Mouse (Mus musculus) cortical plate, adult 2 months (tissue): ENCODE results near the gene Gm9922. TPM values are rescaled to one million over a fixed set of nuclear protein-coding genes. Genes with fewer than 3 reads are reported as not detected.

Experiments
- H3K27ac ChIP-seq: fragments of 200-500 bp; 2 replicates; pipeline ENCODE4 v1.5.1; 2012; ENCODE audit warnings: low read length, control low read depth, inconsistent platforms; ENCODE audit not compliant: insufficient read depth
- H3K4me1 ChIP-seq: fragments of 200-500 bp; 2 replicates; pipeline ENCODE4 v1.6.1; 2011; ENCODE audit warnings: low read length; ENCODE audit not compliant: control insufficient read depth, insufficient read depth
- H3K4me3 ChIP-seq: fragments of 200-500 bp; 2 replicates; pipeline ENCODE4 v1.5.1; 2011; ENCODE audit warnings: mild to moderate bottlenecking, low read length, control low read depth; ENCODE audit not compliant: insufficient read depth
- CTCF ChIP-seq: fragments of 200-500 bp; IDR thresholded peaks from 2 replicates; pipeline ENCODE4 v1.5.1; 2011; ENCODE audit warnings: mild to moderate bottlenecking, control low read depth, low read length; ENCODE audit not compliant: insufficient read depth; ENCODE audit errors: extremely low read depth
- POLR2A ChIP-seq: fragments of 200-500 bp; IDR thresholded peaks from 2 replicates; pipeline ENCODE4 v1.6.1; 2011; ENCODE audit warnings: mild to moderate bottlenecking, low read length, control low read depth; ENCODE audit not compliant: insufficient read depth; ENCODE audit errors: extremely low read depth
- polyA plus RNA-seq: library from polyadenylated mRNA; depleted of rRNA; stranded (reverse); fragments of >200 nt; gene quantifications from 2 replicates; pipeline ENCODE4 v1.2.3, GENCODE M21; 2012

Gm9922 gene
- polyA plus RNA-seq, 1 experiment: 0.35 TPM

- Histone ChIP-seq H3K4me1 (no peaks in the 10 kb centered on the region), H3K4me3 (no peak overlapping the region), H3K27ac (no peak overlapping the region)
- TF ChIP-seq CTCF: no peak
- TF ChIP-seq POLR2A: no peak
Observed at GRCm38 (mm10) chr14:101750910-101751309, 21.3 kb upstream of the Gm9922 start.

- no peak for TF ChIP-seq CTCF
- no peak for TF ChIP-seq POLR2A
- Histone ChIP-seq H3K4me1 (no peaks in the 10 kb centered on the region), H3K4me3 (no peak overlapping the region), H3K27ac (no peak overlapping the region)
Observed at GRCm38 (mm10) chr14:101748436-101748835, 18.8 kb upstream of the Gm9922 start.

GRCm38 (mm10) chr14:101747811-101748210 is 18.2 kb upstream of the Gm9922 start:
- no peaks in the 10 kb centered on the region for H3K4me1 ChIP-seq
- no peak overlapping the region for H3K27ac ChIP-seq
- TF ChIP-seq POLR2A: no peak
- no peak for TF ChIP-seq CTCF
- no peak overlapping the region for H3K4me3 ChIP-seq

GRCm38 (mm10) chr14:101746635-101747034 is 17.0 kb upstream of the Gm9922 start:
- no peak overlapping the region for H3K4me3 ChIP-seq
- H3K27ac ChIP-seq: no peak overlapping the region
- H3K4me1 ChIP-seq: no peaks in the 10 kb centered on the region
- no peak for TF ChIP-seq POLR2A
- TF ChIP-seq CTCF: no peak

- no peak overlapping the region for H3K27ac ChIP-seq
- no peak overlapping the region for H3K4me3 ChIP-seq
- TF ChIP-seq POLR2A (no peak), CTCF (no peak)
- H3K4me1 ChIP-seq: no peaks in the 10 kb centered on the region
Observed at GRCm38 (mm10) chr14:101737501-101737900, 7.9 kb upstream of the Gm9922 start.

GRCm38 (mm10) chr14:101733542-101734303 is 4.1 kb upstream of the Gm9922 start:
- no peak for TF ChIP-seq CTCF
- no peak for TF ChIP-seq POLR2A
- Histone ChIP-seq H3K27ac (no peak overlapping the region), H3K4me3 (no peak overlapping the region), H3K4me1 (no peaks in the 10 kb centered on the region; the same call in 1 of the 2 replicates)

GRCm38 (mm10) chr14:101729972-101730692 is 518 bp upstream of the Gm9922 start:
- no peaks in the 10 kb centered on the region; the same call in 1 of the 2 replicates for H3K4me1 ChIP-seq
- TF ChIP-seq CTCF (no peak), POLR2A (no peak)

GRCm38 (mm10) chr14:101714414-101714813 is 15.2 kb downstream of the Gm9922 start:
- no peak overlapping the region for H3K4me3 ChIP-seq
- no peak for TF ChIP-seq POLR2A
- no peak for TF ChIP-seq CTCF
- H3K27ac ChIP-seq: no peak overlapping the region
- H3K4me1 ChIP-seq: no peaks in the 10 kb centered on the region

More at GRCm38 (mm10) chr14:101729972-101730692, 518 bp upstream of the Gm9922 start:
- peak overlapping the region; percentile 54 for H3K4me3 ChIP-seq
- H3K27ac ChIP-seq: no peak overlapping the region

GRCm38 (mm10) chr14:101707088-101707487 is 22.5 kb downstream of the Gm9922 start:
- H3K27ac ChIP-seq: no peak overlapping the region
- no peaks in the 10 kb centered on the region for H3K4me1 ChIP-seq
- no peak for TF ChIP-seq POLR2A
- no peak for TF ChIP-seq CTCF
- no peak overlapping the region for H3K4me3 ChIP-seq

GRCm38 (mm10) chr14:101704479-101704878 is 25.1 kb downstream of the Gm9922 start:
- Histone ChIP-seq H3K4me3 (no peak overlapping the region), H3K4me1 (no peaks in the 10 kb centered on the region), H3K27ac (no peak overlapping the region)
- TF ChIP-seq CTCF (no peak), POLR2A (no peak)
